Mouse (Mus musculus): ENCODE data around the gene Grasp. TPM values are rescaled to one million over a fixed set of nuclear protein-coding genes. Genes with fewer than 3 reads are reported as not detected.

Grasp gene
- polyA plus RNA-seq, 1 experiment from 2014 or later: 5.6 TPM

DNA sequence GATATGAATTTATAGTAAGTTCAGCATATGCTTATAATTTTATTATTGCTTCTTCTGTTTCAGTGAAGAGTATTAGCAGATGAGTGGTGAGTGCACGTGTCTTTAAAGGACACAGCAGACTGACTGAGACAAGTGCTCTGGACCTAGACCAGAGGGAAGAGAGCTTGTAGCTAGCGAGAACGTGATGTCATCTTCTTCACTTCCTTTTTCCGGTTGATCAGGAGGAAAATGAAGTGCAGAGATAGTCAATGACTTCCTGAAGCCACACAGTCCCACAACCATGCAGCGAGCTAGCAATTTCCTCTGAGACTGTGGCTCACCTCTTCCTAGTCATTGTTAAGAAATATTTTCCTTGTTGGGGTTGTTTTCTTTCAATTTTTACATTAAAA is 33.2 kb upstream of the Grasp start:
- Histone ChIP-seq H3K9ac (replicated peaks; ENCODE audit: low read length) (no peak overlapping the region), H3K36me3 (replicated peaks; ENCODE audit: control insufficient read depth, insufficient read depth, low read depth, low read length) (peaks cover 4% of the 10 kb centered on the region; the same call in 1 of the 2 replicates), H3K4me2 (ENCODE audit: low read depth, low read length) (no peak overlapping the region), H3K4me1 (ENCODE audit: control insufficient read depth, insufficient read depth, low read length) (no peaks in the 10 kb centered on the region), H3K27me3 (ENCODE audit: control insufficient read depth, insufficient read depth, low read length) (no peaks in the 10 kb centered on the region), H3K9me3 (replicated peaks; ENCODE audit: control insufficient read depth, low read length) (no peaks in the 10 kb centered on the region), H3K4me3 (ENCODE audit: low read depth, low read length) (no peak overlapping the region), H3K27ac (replicated peaks; ENCODE audit: low read depth, low read length) (no peak overlapping the region)
- ATAC-seq (replicated peaks; ENCODE audit: insufficient number of reproducible peaks, low FRiP score, low TSS enrichment, low read depth) (no peak), DNase-seq (ENCODE audit: low spot score) (no peak)
- 72% methylated on average over 5 of the region's 5 CpGs for WGBS

DNA sequence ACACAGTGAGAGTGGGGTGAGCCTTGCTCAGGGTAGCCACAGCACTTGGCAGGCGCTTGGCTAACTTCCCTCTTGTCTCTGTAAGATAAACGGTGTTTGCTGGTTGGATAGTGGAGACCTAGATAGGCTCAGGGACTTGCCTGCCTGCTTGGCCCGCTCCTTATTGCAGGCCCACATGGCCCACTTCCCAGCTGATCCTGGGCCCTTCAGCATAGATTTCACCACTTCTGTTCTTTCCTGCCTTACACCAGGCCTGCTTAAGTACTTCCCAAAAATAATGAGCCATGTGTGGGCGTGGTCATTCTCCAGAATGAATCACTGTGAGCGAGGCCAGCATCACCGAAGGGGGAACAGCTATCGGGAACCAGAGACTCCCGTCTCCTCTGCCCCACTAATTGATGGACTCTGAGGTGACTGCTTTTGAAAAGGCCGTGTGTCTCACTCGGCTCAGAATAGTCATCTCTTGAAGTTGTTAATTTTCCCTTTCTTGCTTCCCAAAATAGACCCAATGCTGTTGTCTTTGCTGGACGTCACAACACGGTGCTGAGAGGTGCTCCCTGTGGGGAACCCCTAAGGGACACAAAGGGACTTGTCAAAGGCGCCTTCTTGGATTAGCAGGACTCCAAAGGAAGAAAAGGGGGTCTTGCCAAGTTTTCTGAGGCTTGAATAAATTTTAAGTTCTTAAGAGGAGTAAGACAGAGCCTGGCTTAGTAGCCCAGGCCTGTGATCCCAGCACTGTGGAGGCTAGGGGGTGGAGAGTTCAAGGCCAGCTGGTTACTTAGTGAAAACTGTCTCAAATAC is 32.3 kb upstream of the Grasp start:
- H3K4me2 ChIP-seq (ENCODE audit: low read depth, low read length): no peak overlapping the region
- ATAC-seq (replicated peaks; ENCODE audit: insufficient number of reproducible peaks, low FRiP score, low TSS enrichment, low read depth) (peak; percentile 24; the same call in 1 of the 2 replicates), DNase-seq (ENCODE audit: low spot score) (peak; percentile 49)
- H3K4me1 ChIP-seq (ENCODE audit: control insufficient read depth, insufficient read depth, low read length): no peaks in the 10 kb centered on the region
- no peak overlapping the region for H3K27ac ChIP-seq (replicated peaks; ENCODE audit: low read depth, low read length)
- WGBS: 39% methylated on average over 13 of the region's 13 CpGs
- peaks cover 10% of the 10 kb centered on the region for H3K36me3 ChIP-seq (replicated peaks; ENCODE audit: control insufficient read depth, insufficient read depth, low read depth, low read length)
- H3K4me3 ChIP-seq (ENCODE audit: low read depth, low read length): no peak overlapping the region
- no peak overlapping the region for H3K9ac ChIP-seq (replicated peaks; ENCODE audit: low read length)
- no peaks in the 10 kb centered on the region for H3K27me3 ChIP-seq (ENCODE audit: control insufficient read depth, insufficient read depth, low read length)
- H3K9me3 ChIP-seq (replicated peaks; ENCODE audit: control insufficient read depth, low read length): no peaks in the 10 kb centered on the region

DNA sequence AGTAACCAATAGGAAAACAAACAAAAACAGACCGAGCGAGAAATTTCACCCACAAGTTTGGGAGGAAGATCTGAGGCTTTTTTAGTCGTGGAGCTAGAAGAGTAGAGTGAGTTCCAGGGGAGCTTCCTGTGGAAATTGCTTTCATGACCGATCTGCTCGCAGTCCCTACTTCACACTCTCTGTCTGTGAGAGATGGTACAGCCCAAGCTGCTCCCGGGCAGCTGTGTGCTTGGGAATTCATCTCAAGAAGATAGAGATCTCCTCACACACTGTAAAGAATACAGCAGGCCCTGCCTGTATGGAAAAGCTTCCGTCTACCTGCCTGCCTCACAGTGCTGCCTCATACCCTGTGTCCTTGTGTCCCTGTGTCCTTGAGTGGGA is 31.7 kb upstream of the Grasp start:
- Histone ChIP-seq H3K4me1 (ENCODE audit: control insufficient read depth, insufficient read depth, low read length) (no peaks in the 10 kb centered on the region), H3K27me3 (ENCODE audit: control insufficient read depth, insufficient read depth, low read length) (no peaks in the 10 kb centered on the region), H3K36me3 (replicated peaks; ENCODE audit: control insufficient read depth, insufficient read depth, low read depth, low read length) (peaks cover 10% of the 10 kb centered on the region), H3K4me2 (ENCODE audit: low read depth, low read length) (no peak overlapping the region), H3K4me3 (ENCODE audit: low read depth, low read length) (no peak overlapping the region), H3K9ac (replicated peaks; ENCODE audit: low read length) (no peak overlapping the region), H3K27ac (replicated peaks; ENCODE audit: low read depth, low read length) (no peak overlapping the region), H3K9me3 (replicated peaks; ENCODE audit: control insufficient read depth, low read length) (no peaks in the 10 kb centered on the region)
- WGBS: 65% methylated on average over 7 of the region's 7 CpGs
- DNase-seq (ENCODE audit: low spot score) (no peak), ATAC-seq (replicated peaks; ENCODE audit: insufficient number of reproducible peaks, low FRiP score, low TSS enrichment, low read depth) (no peak)

DNA sequence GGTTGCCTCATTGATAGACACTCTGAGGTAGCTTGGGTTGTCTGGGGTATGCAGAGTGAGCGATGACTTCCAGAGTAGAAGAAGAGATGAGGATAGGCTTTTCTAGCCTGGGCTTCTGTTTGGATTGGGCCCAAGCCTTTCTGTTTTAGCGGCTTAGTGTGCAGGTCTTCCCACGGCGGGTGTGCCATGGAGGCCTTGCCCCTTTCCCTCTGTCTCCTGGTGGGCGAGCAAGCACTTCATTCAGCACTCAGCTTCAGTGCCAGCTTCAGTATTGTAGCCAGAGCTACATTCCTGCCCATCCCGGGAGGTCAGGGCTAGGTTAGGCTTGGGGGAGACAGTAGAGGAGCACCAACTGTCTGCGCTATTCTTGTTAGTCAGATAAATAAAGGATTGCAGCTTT is 31.3 kb upstream of the Grasp start:
- DNase-seq (ENCODE audit: low spot score) (no peak), ATAC-seq (replicated peaks; ENCODE audit: insufficient number of reproducible peaks, low FRiP score, low TSS enrichment, low read depth) (no peak)

DNA sequence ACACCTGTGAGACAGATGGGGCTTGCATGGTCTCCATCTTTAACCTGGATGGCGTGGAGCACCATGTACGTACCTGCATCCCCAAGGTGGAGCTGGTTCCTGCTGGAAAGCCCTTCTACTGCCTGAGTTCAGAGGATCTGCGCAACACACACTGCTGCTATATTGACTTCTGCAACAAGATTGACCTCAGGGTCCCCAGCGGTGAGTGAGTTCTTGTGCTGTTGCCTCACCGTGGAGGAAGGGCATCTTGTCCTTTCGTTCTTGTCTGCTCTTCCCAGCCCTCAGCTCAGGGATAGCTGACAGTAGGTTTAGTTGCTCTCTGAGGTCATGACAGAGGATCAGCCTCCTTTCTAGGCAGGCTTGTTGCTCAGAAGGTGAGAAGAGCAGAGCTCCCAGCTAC is 30.0 kb upstream of the Grasp start:
- H3K9me3 ChIP-seq (replicated peaks; ENCODE audit: control insufficient read depth, low read length): no peaks in the 10 kb centered on the region
- no peak overlapping the region for H3K9ac ChIP-seq (replicated peaks; ENCODE audit: low read length)
- no peaks in the 10 kb centered on the region for H3K4me1 ChIP-seq (ENCODE audit: control insufficient read depth, insufficient read depth, low read length)
- no peak overlapping the region for H3K4me3 ChIP-seq (ENCODE audit: low read depth, low read length)
- no peak overlapping the region for H3K27ac ChIP-seq (replicated peaks; ENCODE audit: low read depth, low read length)
- WGBS: 93% methylated on average over 6 of the region's 6 CpGs
- ATAC-seq (replicated peaks; ENCODE audit: insufficient number of reproducible peaks, low FRiP score, low TSS enrichment, low read depth) (no peak), DNase-seq (ENCODE audit: low spot score) (no peak)
- H3K4me2 ChIP-seq (ENCODE audit: low read depth, low read length): no peak overlapping the region
- peaks cover 10% of the 10 kb centered on the region for H3K36me3 ChIP-seq (replicated peaks; ENCODE audit: control insufficient read depth, insufficient read depth, low read depth, low read length)
- no peaks in the 10 kb centered on the region for H3K27me3 ChIP-seq (ENCODE audit: control insufficient read depth, insufficient read depth, low read length)

More for the DNA sequence above, 31.3 kb upstream of the Grasp start:
- no peak overlapping the region for H3K4me3 ChIP-seq (ENCODE audit: low read depth, low read length)
- H3K9ac ChIP-seq (replicated peaks; ENCODE audit: low read length): no peak overlapping the region
- WGBS: 89% methylated on average over 7 of the region's 7 CpGs
- no peaks in the 10 kb centered on the region for H3K4me1 ChIP-seq (ENCODE audit: control insufficient read depth, insufficient read depth, low read length)
- no peak overlapping the region for H3K27ac ChIP-seq (replicated peaks; ENCODE audit: low read depth, low read length)
- H3K4me2 ChIP-seq (ENCODE audit: low read depth, low read length): no peak overlapping the region
- H3K36me3 ChIP-seq (replicated peaks; ENCODE audit: control insufficient read depth, insufficient read depth, low read depth, low read length): peaks cover 10% of the 10 kb centered on the region
- H3K27me3 ChIP-seq (ENCODE audit: control insufficient read depth, insufficient read depth, low read length): no peaks in the 10 kb centered on the region
- H3K9me3 ChIP-seq (replicated peaks; ENCODE audit: control insufficient read depth, low read length): no peaks in the 10 kb centered on the region

DNA sequence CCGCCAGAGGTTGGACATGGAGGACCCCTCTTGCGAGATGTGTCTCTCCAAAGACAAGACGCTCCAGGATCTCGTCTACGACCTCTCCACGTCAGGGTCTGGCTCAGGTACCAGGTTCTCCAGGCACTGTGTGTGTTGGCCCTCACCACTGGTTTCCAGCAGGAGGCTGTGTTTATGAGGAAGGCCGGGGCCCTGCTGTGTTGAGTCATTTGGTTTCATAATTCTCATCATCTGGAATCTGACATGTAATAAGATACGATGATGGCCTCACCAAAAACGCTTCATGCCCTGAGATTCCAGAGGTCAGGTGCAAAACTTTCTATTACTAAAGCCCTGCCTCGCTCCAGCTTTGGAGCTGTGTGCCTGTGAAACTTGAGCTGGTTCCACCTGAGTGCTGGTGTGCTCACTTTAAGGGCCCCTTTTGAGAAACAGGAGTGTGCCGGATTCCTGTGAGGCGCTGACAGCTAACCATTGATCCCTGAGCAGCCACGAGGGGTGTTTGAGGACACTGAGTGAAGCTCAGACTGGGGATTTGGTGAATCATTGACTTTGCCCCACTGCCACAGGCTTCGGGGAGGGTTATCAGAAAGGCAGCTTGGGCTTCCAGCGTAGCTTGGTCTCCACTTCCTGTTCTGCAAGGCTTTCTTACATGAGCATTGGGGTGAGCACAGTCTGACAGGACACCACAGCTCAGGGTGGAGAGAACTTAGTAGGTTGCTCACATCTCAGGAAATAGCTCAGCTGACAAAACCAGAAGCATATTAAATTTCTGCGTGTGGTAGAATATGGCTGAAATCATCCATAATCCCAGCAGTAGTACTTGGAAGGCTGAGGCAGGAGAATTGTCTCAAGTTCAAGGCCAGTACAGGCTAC is 28.8 kb upstream of the Grasp start:
- WGBS: 90% methylated on average over 16 of the region's 16 CpGs
- DNase-seq (ENCODE audit: low spot score): no peak
- no peak overlapping the region for H3K4me2 ChIP-seq (ENCODE audit: low read depth, low read length)
- no peak for ATAC-seq (replicated peaks; ENCODE audit: insufficient number of reproducible peaks, low FRiP score, low TSS enrichment, low read depth)
- H3K36me3 ChIP-seq (replicated peaks; ENCODE audit: control insufficient read depth, insufficient read depth, low read depth, low read length): peaks cover 10% of the 10 kb centered on the region
- H3K9ac ChIP-seq (replicated peaks; ENCODE audit: low read length): no peak overlapping the region
- no peaks in the 10 kb centered on the region for H3K9me3 ChIP-seq (replicated peaks; ENCODE audit: control insufficient read depth, low read length)
- H3K4me3 ChIP-seq (ENCODE audit: low read depth, low read length): no peak overlapping the region
- H3K4me1 ChIP-seq (ENCODE audit: control insufficient read depth, insufficient read depth, low read length): no peaks in the 10 kb centered on the region
- H3K27me3 ChIP-seq (ENCODE audit: control insufficient read depth, insufficient read depth, low read length): no peaks in the 10 kb centered on the region
- H3K27ac ChIP-seq (replicated peaks; ENCODE audit: low read depth, low read length): no peak overlapping the region

DNA sequence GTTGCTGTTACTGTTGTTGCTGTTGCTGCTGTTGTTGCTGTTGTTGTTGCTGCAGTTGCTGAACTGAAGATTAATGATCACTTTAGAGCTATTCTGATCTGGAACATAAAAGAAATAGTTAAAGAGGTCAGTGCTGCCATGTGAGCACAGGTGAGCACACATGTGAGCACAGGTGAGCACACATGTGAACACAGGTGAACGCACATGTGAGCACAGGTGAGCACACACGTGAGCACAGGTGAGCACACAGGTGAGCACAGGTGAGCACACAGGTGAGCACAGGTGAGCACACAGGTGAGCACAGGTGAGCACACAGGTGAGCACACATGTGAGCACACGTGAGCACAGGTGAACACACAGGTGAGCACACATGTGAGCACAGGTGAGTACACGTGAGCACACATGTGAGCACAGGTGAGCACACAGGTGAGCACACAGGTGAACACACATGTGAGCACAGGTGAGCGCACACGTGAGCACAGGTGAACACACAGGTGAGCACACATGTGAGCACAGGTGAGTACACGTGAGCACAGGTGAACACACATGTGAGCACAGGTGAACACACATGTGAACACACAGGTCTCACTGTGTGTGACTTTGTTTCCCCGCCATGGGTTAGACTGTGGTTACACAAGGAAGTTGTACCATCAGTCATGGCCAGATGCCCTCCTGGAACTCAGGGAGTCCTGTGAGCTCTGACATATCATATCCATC is 27.8 kb upstream of the Grasp start:
- Histone ChIP-seq H3K36me3 (replicated peaks; ENCODE audit: control insufficient read depth, insufficient read depth, low read depth, low read length) (peaks cover 16% of the 10 kb centered on the region), H3K9ac (replicated peaks; ENCODE audit: low read length) (no peak overlapping the region), H3K4me3 (ENCODE audit: low read depth, low read length) (no peak overlapping the region), H3K9me3 (replicated peaks; ENCODE audit: control insufficient read depth, low read length) (no peaks in the 10 kb centered on the region), H3K27ac (replicated peaks; ENCODE audit: low read depth, low read length) (no peak overlapping the region), H3K4me2 (ENCODE audit: low read depth, low read length) (no peak overlapping the region), H3K4me1 (ENCODE audit: control insufficient read depth, insufficient read depth, low read length) (no peaks in the 10 kb centered on the region), H3K27me3 (ENCODE audit: control insufficient read depth, insufficient read depth, low read length) (no peaks in the 10 kb centered on the region)
- ATAC-seq (replicated peaks; ENCODE audit: insufficient number of reproducible peaks, low FRiP score, low TSS enrichment, low read depth): no peak
- WGBS: 92% methylated on average over 8 of the region's 8 CpGs
- no peak for DNase-seq (ENCODE audit: low spot score)

Measured in embryonic facial prominence, embryonic 11.5 days (tissue).